Mouse (Mus musculus) CH12.LX (cell line): Measurements from ENCODE around the gene Olfr651. TPM values are rescaled to one million over a fixed set of nuclear protein-coding genes. Genes with fewer than 3 reads are reported as not detected.

Source experiments
- DNase-seq: peaks from one replicate; pipeline ENCODE4 v3.0.0-alpha.2; 2013; ENCODE audit errors: extremely low read depth
- H3K27ac ChIP-seq: 2 replicates; pipeline ENCODE4 v1.5.1; 2012; ENCODE audit warnings: low read depth, mild to moderate bottlenecking, control low read depth, moderate library complexity; ENCODE audit not compliant: insufficient read depth
- H3K27me3 ChIP-seq: replicated peaks from 2 replicates; pipeline ENCODE3; 2012; ENCODE audit warnings: inconsistent platforms
- H3K36me3 ChIP-seq, 2 experiments: replicated peaks in 1 of 2; 2 replicates each; pipeline versions ENCODE3 to v1.6.1; 2012; ENCODE audit warnings: inconsistent platforms in 1 of 2, low read length in 1 of 2, mild to moderate bottlenecking in 1 of 2, mixed read lengths in 1 of 2, moderate library complexity in 1 of 2; ENCODE audit not compliant: control insufficient read depth in 1 of 2, insufficient read depth in 1 of 2
- H3K4me1 ChIP-seq, 2 experiments: 2 replicates each; pipeline ENCODE4 v1.6.1; 2012; ENCODE audit warnings: inconsistent platforms in 1 of 2, moderate library complexity in 1 of 2; ENCODE audit not compliant: insufficient read depth in 2 of 2, control insufficient read depth in 1 of 2
- H3K4me2 ChIP-seq: 2 replicates; pipeline ENCODE4 v1.6.1; 2012; ENCODE audit warnings: low read depth, mild to moderate bottlenecking, control low read depth; ENCODE audit not compliant: poor library complexity, insufficient read depth, severe bottlenecking
- H3K4me3 ChIP-seq, 3 experiments: fragments of 150-350 bp in 1 of 3; sonication (generic) in 1 of 3; replicated peaks in 1 of 3; 2 replicates each; pipeline versions ENCODE3 to v1.5.1; 2011 to 2012; ENCODE audit warnings: low read depth in 2 of 3, low read length in 2 of 3, mild to moderate bottlenecking in 2 of 3, moderate library complexity in 2 of 3, control low read depth in 1 of 3, improper control_type of control experiment in 1 of 3, inconsistent platforms in 1 of 3, mixed read lengths in 1 of 3; ENCODE audit not compliant: poor library complexity in 1 of 3
- H3K79me2 ChIP-seq: replicated peaks from 2 replicates; pipeline ENCODE4 v1.6.1; 2012; ENCODE audit warnings: mild to moderate bottlenecking, moderate library complexity; ENCODE audit not compliant: control insufficient read depth, poor library complexity, insufficient read depth, severe bottlenecking; ENCODE audit errors: extremely low read depth
- H3K9ac ChIP-seq: 2 replicates; pipeline ENCODE4 v1.6.1; 2012; ENCODE audit warnings: low read depth, mild to moderate bottlenecking, control low read depth, moderate library complexity; ENCODE audit not compliant: insufficient read depth
- H3K9me3 ChIP-seq: replicated peaks from 2 replicates; pipeline ENCODE3; 2012; ENCODE audit warnings: low read length, inconsistent platforms, mixed read lengths
- CHD1 ChIP-seq: IDR thresholded peaks from 2 replicates; pipeline ENCODE4 v1.6.1; 2012; ENCODE audit warnings: low read depth, low read length, improper control_type of control experiment, inconsistent platforms
- E2F4 ChIP-seq: IDR thresholded peaks from 2 replicates; pipeline ENCODE4 v1.6.1; 2011; ENCODE audit warnings: low read depth, low read length, improper control_type of control experiment; ENCODE audit not compliant: insufficient replicate concordance
- JUND ChIP-seq: conservative IDR thresholded peaks from 2 replicates; pipeline ENCODE4 v1.6.1; 2011; ENCODE audit warnings: low read depth, low read length, improper control_type of control experiment
- KAT2A ChIP-seq: IDR thresholded peaks from 2 replicates; pipeline ENCODE4 v1.6.1; 2012; ENCODE audit warnings: low read length, improper control_type of control experiment, inconsistent platforms; ENCODE audit not compliant: insufficient replicate concordance
- MAZ ChIP-seq: IDR thresholded peaks from 2 replicates; pipeline ENCODE4 v1.6.1; 2012; ENCODE audit warnings: low read depth, mild to moderate bottlenecking, inconsistent platforms, low read length, improper control_type of control experiment, moderate library complexity
- MXI1 ChIP-seq: IDR thresholded peaks from 2 replicates; pipeline ENCODE4 v1.6.1; 2011; ENCODE audit warnings: mild to moderate bottlenecking, low read depth, low read length, improper control_type of control experiment
- NRF1 ChIP-seq: IDR thresholded peaks from 2 replicates; pipeline ENCODE4 v1.6.1; 2014; ENCODE audit warnings: low read depth, mild to moderate bottlenecking, inconsistent platforms, low read length, improper control_type of control experiment, moderate library complexity
- RAD21 ChIP-seq: IDR thresholded peaks from 2 replicates; pipeline ENCODE4 v1.6.1; 2011; ENCODE audit warnings: low read depth, mild to moderate bottlenecking, low read length, improper control_type of control experiment, moderate library complexity
- RCOR1 ChIP-seq: conservative IDR thresholded peaks from 2 replicates; pipeline ENCODE4 v1.6.1; 2012; ENCODE audit warnings: low read depth, mild to moderate bottlenecking, inconsistent platforms, low read length, improper control_type of control experiment
- UBTF ChIP-seq: IDR thresholded peaks from 2 replicates; pipeline ENCODE4 v1.6.1; 2012; ENCODE audit warnings: low read depth, mild to moderate bottlenecking, inconsistent platforms, low read length, improper control_type of control experiment, moderate library complexity
- ZC3H11A ChIP-seq: IDR thresholded peaks from 2 replicates; pipeline ENCODE4 v1.6.1; 2012; ENCODE audit warnings: low read depth, mild to moderate bottlenecking, inconsistent platforms, low read length, improper control_type of control experiment
- ZKSCAN1 ChIP-seq: IDR thresholded peaks from 2 replicates; pipeline ENCODE4 v1.6.1; 2012; ENCODE audit warnings: low read depth, inconsistent platforms, low read length, improper control_type of control experiment, borderline replicate concordance
- ZNF384 ChIP-seq: IDR thresholded peaks from 2 replicates; pipeline ENCODE4 v1.6.1; 2012; ENCODE audit warnings: low read depth, low read length, improper control_type of control experiment, inconsistent platforms
- dilution Hi-C: fragments of 300-500 bp; cut with MboI; formaldehyde crosslinking; loops from 2 replicates; pipeline ENCODE4 v1.14.3; 2020; ENCODE audit warnings: low sequenced_read_pairs; ENCODE audit not compliant: extremely low pct_unique_long_range_greater_than_20kb, extremely low pct_ligation_motif_present
- in situ Hi-C: fragments of 300-500 bp; cut with MboI; formaldehyde crosslinking; loops from 3 replicates; pipeline ENCODE4 v1.14.3; 2019; ENCODE audit warnings: low sequenced_read_pairs, low pct_ligation_motif_present, low pct_unique_long_range_greater_than_20kb, mixed read lengths
- polyA plus RNA-seq: library from polyadenylated mRNA; unstranded; fragments of >175 nt; gene quantifications from 2 replicates; pipeline ENCODE4 v1.2.1, GENCODE M21; 2012; ENCODE audit warnings: low read depth; ENCODE audit not compliant: insufficient read length
- total RNA-seq, 2 experiments: library from RNA; depleted of rRNA; stranded (reverse); fragments of 300-350 nt in 1 of 2; fragments of >200 nt in 1 of 2; gene quantifications; 2 replicates each; pipeline ENCODE4 v1.2.3; 2012 to 2014

Olfr651 gene
- total and polyA plus RNA-seq, 3 experiments, result not detected

DNA sequence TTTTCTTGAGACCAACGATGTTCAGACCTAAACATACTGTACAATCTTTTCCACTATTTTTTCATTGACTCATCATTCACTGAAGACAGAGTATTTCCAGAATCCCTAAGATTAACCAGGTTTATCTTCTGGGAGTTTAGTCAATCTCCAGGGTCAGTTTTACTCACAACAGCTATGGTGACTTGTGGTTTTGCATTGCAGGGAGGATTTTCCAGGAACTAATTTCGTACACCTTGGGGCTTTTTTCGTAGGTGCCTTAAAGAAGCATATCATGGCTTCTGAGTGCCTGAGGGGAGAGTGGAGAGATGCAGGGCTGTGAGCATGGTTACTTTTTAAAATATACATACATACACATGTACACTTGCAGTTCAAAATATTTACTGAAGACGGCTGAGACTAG lies 36.8 kb downstream of the Olfr651 start, which contains the start of gene Olfr654:
Olfr654 (plus strand) TSS at position 301 of the 400 bp plus-strand sequence.
- TF ChIP-seq E2F4, result no peak
- TF ChIP-seq ZKSCAN1, result no peak
- TF ChIP-seq UBTF, result no peak
- no peak for TF ChIP-seq ZC3H11A
- TF ChIP-seq RCOR1, result no peak
- TF ChIP-seq RAD21, result no peak
- TF ChIP-seq KAT2A, result no peak
- TF ChIP-seq MAZ, result no peak
- no peak for TF ChIP-seq CHD1
- TF ChIP-seq JUND, result no peak
- no peak within 1 kb of the TSS for H3K4me2 ChIP-seq
- H3K79me2 ChIP-seq, result no peaks in the 10 kb centered on the region
- H3K27ac ChIP-seq, result no peak within 1 kb of the TSS
- peaks cover 0 to 4% of the 10 kb centered on the region in 2 experiments; a peak in 2 of 4 replicates for H3K4me1 ChIP-seq
- in situ Hi-C loops, result loop anchor here (25.0 kb wide), 1 partner anchor 224 kb away; the partner anchor contains the start of genes Trim12c and Trim30b
- H3K9ac ChIP-seq, result no peak within 1 kb of the TSS
- no peaks in the 10 kb centered on the region for H3K27me3 ChIP-seq
- no peak for DNase-seq
- H3K4me3 ChIP-seq, result no peak within 1 kb of the TSS
- H3K9me3 ChIP-seq, result no peaks in the 10 kb centered on the region
- dilution Hi-C loops, result no loop called here
- H3K36me3 ChIP-seq, result no peaks in the 10 kb centered on the region

DNA sequence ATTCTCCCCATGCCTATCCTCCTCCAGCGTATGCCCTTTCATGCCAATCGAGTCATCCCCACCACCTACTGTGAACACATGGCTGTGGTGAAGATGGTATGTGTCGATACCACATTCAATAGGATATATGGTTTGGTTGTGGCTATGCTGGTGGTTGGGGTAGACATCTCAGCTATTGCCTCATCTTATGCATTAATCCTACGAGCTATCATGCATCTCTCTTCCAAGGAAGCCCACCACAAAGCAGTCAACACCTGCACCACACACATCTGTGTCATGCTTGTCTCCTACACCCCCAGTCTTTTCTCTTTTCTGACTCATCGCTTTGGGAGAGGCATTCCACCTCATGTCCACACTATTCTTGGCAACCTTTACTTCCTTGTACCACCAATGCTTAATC lies 38.3 kb downstream of the Olfr651 start:
- Histone ChIP-seq H3K27ac (no peak overlapping the region), H3K9me3 (no peaks in the 10 kb centered on the region), H3K4me2 (no peak overlapping the region), H3K36me3 (no peaks in the 10 kb centered on the region), H3K9ac (no peak overlapping the region), H3K4me3 (no peak overlapping the region), H3K4me1 (peaks cover 0 to 4% of the 10 kb centered on the region in 2 experiments; a peak in 2 of 4 replicates), H3K79me2 (no peaks in the 10 kb centered on the region), H3K27me3 (no peaks in the 10 kb centered on the region)
- no peak for DNase-seq
- dilution Hi-C loops (no loop called here), in situ Hi-C loops (loop anchor here (25.0 kb wide), 1 partner anchor 226 kb away; the partner anchor contains the start of genes Trim12c and Trim30b)
- TF ChIP-seq RCOR1 (no peak), NRF1 (no peak), E2F4 (no peak)

DNA sequence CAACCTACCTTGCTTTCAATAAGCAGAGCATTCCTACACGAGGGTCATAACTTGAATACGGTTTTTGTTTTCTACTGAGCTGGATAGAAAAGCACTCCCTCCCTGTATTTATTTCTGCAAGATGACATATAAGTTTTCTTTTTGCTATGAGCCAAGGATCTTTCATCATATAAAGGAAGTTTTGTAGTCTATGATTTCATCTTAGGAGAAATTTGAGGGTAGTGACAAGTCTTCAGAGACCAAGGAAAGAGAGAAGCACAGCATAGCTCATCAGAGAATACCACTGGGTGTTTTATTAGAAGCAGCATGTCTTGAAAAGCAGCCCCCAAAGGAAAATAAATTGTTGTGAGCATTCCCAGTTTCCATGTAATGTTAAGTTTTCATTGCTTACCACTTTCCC lies 51.7 kb downstream of the Olfr651 start, which contains the start of gene Olfr655:
Olfr655 (minus strand) TSS at position 101 of the 400 bp plus-strand sequence.
- Histone ChIP-seq H3K9ac (no peak within 1 kb of the TSS), H3K4me1 (no peaks in the 10 kb centered on the region; a peak in 1 of 4 replicates), H3K79me2 (no peaks in the 10 kb centered on the region), H3K27ac (no peak within 1 kb of the TSS), H3K9me3 (no peaks in the 10 kb centered on the region), H3K27me3 (no peaks in the 10 kb centered on the region), H3K4me2 (no peak within 1 kb of the TSS), H3K4me3 (no peak within 1 kb of the TSS), H3K36me3 (no peaks in the 10 kb centered on the region)
- DNase-seq, result no peak
- TF ChIP-seq ZC3H11A, result no peak
- TF ChIP-seq MXI1, result no peak
- TF ChIP-seq ZNF384, result no peak
- dilution Hi-C loops (no loop called here), in situ Hi-C loops (no loop called here)
